Mouse (Mus musculus) induced T-regulatory cell, adult 2 months (primary cell): ENCODE data around the gene Sptbn4.

ENCODE experiments used
- DNase-seq: peaks from one replicate; pipeline ENCODE4 v3.0.0-alpha.2; 2012; ENCODE audit warnings: low read depth

The Sptbn4 gene

DNA sequence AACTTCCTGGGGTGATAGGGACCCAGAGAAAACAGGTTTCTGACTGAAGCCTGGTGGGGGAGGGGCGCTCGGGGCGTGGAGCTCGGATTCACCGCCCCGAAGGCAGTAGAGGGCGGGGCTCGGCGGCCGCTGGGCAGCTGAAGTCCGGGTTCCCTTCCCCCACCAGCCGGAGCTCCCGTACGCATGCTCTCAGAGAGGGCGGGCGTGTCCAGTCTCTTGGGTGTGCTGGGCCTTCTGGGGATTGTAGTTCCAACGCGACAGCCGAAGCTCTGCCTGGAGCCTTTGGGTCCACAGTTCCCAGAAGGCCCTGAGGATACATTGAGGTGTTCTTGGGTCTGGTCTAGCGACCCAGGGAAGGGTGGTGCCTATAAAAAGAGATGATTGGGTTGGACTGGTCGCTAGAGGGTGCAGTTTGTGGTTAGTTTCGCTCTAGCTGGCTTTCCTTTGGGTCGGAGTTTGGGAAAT is 27.0 kb upstream of the Sptbn4 start:
- peak; percentile 98 for DNase-seq

DNA sequence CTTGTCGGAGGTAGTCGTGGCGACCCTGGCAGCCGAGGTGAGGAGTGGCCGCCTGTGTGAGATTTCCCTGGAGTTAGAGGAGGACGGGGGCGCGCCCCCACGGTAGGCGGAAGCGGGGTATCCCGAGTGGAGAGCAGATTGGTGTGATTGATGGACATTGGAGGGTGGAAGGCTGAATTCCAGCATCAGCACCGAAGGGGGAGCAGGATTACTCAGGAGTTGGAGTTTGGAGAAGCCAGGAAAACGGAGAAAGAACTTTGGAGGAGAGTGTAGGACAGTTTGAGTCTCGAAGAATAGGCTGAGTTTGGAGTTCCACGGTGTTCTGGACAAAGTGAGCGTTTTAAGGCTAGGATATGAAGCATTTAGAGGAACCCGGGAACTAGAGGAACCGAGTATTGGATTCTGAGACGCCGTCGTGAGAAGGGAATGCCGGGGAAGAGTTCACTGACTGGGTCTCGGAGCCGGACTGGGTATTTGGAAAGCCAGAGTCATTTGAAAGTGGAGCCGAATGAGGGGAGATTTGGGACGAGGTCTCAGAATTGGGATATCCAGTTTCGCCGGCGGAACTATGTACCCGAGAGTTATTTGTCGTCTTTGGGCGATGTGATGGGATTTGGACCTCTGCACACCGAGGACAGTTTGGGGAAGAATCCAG is 26.5 kb upstream of the Sptbn4 start:
- no peak for DNase-seq

DNA sequence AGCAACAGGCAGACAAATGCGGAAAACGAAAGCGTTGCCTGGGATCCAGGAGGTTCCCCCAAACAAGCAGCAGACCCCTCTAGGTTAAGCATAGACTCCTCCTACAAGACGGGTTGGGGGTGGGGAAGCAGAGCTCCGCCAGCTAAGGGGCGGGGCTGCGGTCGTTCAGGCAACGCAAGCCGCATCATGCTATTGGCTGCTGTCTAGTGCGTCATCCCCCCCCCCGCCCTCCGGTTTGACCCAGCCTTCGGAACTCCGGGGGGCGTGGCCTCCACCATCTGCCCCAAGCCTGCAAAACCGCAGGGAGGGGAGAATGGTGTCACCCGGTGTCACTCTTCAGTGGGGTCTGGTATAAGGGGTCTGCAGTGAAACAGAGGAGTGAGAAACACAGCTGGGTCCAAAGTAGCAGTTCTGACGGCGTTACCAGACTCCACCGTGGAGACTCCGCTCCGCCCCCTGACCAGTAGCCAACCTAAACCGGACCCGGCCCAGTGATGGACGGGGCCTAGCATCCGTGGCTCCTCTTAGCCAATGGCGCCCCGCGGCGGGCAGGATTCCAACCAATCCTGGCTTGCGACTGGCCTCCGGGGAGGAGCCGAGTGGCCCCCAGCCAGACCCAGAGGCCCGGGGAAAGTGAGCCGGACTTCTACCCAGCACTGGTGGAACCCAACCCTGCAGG is 25.8 kb upstream of the Sptbn4 start, which contains the start of gene Sertad3:
Sertad3 (plus strand) TSS at position 613 of the 679 bp plus-strand sequence.
- peak; percentile 99 for DNase-seq

- DNase-seq, result no peak
Observed at GRCm38 (mm10) chr7:27472596-27472995, 25.1 kb upstream of the Sptbn4 start.

- DNase-seq, result no peak
Observed at GRCm38 (mm10) chr7:27471390-27472120, 24.1 kb upstream of the Sptbn4 start.

- no peak for DNase-seq
Observed at GRCm38 (mm10) chr7:27467648-27468047, 20.2 kb upstream of the Sptbn4 start.

GRCm38 (mm10) chr7:27460477-27460876 is 13.0 kb upstream of the Sptbn4 start:
- no peak for DNase-seq

DNA sequence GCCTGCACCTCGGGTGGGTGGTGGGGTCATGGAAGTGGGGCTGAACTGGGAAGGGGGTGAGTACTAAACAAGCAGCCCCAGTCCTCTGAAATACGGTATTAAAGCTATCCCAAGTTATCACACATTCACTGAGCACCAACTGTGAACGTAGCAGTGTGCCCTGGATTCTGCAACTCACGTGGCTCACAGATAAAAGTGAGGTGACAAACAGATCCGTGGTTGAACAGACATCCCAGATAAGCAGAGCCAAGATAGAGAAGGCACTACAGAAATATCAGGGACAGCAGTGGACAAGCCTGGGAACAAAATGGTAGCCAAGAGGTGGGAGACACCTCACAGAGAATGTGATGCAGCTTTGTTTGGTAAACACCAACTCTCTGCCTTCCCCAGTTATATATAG is 12.2 kb upstream of the Sptbn4 start:
- DNase-seq, result no peak

DNA sequence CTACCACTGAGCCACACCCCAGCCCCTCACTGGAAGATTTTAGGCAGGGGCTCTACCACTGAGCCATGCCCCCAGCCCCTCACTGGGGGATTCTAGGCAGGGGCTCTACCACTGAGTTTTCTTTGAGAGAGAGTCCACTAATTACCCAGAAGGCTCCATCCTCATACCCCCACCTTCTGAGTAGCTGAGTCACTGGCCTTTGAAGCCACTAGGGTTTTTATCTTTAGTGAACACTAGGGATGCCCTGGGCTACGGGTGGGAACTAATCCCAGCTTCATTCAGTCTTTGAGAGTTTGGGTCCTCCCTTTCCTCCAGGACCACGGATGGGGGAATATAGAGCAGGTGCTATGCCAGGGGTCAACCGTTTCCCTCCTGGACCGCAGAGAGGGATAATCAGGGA is 11.1 kb upstream of the Sptbn4 start:
- DNase-seq, result no peak

DNA sequence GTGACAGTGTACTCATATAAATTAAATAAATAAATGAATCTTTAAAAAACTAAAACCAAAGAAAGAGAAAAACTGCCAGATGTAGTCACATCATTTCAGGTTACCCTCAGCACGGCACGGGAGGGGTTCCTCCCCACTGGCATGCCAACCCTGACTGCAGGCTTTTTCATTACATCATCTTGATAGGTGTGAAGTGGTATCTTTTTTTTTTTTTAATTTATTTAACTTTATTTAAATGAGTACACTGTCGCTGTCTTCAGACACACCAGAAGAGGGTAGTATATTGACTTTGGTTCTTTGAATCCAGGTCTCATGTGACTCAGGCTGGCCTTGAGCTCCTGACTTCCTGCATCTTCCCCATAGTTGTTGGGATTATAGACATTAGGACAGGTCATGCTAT is 7.8 kb upstream of the Sptbn4 start:
- DNase-seq, result no peak

GRCm38 (mm10) chr7:27454461-27455121 is 7.1 kb upstream of the Sptbn4 start:
- no peak for DNase-seq

DNA sequence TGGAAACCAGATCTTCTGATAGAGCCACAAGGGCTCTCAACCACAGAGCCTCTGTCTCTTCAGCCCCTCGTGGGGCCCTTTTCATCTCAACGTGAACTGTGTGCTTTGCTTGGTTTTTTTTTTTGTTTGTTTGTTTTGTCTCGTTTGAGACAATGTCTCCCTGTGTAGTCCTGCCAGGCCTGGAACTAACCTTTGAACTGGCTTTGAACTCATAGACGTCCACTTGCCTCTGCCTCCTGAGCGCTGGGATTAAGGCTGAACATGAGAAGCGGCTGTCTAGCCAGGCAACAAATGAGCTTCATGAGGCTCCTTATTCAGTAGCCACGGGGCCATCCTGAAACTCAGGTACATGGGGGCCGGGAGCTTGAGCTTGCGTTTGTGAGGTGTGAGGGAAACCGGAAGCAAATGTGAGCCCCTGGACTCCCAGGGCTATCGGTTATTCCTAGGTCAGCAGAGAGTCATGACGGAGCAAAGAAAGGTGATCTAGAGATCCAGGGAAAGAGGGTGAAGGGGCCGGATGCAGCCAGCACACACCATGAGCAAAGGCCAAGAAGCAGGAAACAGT is 4.8 kb upstream of the Sptbn4 start:
- no peak for DNase-seq

- DNase-seq, result no peak
Observed at GRCm38 (mm10) chr7:27451359-27451758, 3.9 kb upstream of the Sptbn4 start.

- DNase-seq, result peak; percentile 76
Observed at GRCm38 (mm10) chr7:27449256-27449862, 1.9 kb upstream of the Sptbn4 start.

DNA sequence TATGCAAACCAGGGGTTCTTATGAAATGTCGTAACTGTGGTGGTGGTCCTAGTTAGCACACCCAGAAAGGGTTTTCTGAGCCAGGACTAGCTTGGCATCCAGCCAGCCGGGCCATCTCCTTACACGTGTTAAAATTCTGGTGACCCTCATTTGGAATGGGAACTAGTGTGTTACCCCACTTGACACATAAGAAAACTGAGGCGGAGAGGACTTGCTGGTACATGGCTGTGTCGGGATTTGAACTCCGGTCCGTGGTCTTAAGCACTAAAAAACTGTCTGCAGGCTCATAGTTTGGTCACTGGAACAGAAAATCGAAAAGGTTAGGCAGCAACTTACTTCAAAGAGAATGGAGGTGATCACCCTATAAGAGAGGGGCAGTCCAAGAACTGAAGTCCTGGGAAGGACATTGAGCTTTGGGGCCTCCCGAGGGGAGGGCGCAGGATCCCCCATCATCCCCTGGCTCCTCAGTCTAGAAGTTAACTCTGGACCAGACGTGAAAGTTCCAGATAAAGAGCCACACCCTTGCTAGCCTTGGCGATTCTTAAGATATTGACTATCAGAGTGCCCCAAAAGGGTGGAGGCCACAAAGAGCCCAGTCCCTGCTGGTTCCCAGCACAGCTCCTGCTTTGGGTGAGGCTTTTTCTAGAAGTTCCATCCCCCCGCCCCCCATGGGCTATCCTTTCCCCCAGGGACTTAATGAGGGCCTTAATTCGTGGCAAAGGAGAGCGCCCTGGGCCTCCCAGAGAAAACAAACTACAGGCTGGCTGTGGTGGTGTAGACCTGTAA is 1.1 kb upstream of the Sptbn4 start:
- peak; percentile 38 for DNase-seq

DNA sequence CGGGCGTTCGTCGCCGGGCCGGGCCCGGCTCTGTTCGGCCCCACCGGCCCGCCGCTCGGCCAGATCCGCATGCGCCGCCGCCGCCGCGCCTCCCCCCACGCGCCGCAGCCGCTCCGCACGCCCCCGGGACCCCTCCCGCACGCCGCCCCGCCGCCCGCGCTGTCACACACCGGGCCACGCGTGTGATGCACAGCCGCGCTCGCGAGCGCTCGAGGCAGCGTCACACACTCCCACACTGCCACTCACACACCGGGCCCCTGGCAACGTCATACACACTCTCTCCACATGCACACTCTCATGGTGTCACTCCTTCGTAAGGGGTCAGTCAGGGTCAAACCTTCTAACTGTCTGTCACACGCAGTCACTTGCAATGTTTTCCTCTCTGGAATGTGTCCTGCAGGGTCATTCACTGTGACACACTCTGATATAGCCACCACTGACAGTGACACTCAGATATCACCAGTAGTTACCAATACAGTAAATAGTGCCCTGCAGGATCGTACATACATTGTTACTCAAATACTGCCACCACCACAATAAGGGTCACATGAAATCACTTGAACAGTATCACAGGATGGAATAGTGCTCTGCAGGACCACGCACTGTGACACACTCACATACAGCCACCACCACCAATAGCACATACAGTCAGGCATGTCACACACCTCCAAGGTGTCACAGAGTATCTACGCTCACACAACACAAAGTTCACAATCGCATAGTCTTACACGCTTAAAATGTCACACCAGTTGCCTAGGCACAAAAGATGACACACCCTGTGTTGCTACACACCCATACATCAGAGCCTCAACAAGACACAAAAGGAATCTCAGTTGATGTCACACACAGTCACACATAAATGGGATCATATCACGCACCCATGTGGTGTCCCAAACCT is 716 bp downstream of the Sptbn4 start:
- DNase-seq, result peak; percentile 65

DNA sequence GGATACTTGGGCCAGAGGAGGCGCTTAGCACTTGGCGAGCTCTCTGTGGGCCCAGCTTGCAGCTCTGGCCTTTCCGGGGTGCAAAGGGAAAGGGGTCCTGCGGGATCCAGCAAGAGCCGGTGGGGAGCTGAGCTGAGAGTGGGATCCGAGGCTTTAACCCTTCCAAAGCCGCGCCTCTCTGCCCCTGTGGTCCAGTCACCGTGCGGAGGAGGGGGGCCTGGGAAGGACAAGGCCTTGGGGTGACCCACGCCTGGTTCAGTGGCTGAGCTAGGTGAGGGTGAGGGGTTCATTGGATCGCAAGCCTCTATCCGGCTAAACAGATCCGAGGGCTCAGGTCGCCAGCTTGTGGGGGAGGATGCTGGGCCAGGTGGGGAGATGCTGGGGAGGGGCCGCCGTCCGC is 1.4 kb downstream of the Sptbn4 start:
- DNase-seq, result no peak

GRCm38 (mm10) chr7:27440014-27440413 is 7.5 kb downstream of the Sptbn4 start:
- DNase-seq, result peak; percentile 50

DNA sequence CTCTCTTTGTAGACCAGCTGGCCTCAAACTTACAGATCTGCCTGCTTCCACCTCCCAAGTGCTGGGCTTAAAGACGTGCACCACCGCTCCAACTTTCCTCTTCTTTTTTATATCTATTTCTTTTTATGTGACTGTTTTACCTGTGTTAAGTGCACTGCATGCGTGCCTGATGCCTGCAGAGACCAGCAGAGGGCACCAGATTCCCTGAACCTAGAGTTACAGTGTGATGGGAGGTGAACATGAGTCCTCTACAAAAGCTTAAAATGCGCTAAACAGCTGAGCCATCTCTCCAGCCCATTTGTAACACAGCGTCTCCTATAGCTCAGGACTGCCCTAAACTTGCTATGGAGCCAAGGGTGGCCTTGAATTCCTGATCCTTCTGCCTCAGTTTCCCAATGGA is 9.9 kb downstream of the Sptbn4 start:
- DNase-seq, result peak; percentile 79

DNA sequence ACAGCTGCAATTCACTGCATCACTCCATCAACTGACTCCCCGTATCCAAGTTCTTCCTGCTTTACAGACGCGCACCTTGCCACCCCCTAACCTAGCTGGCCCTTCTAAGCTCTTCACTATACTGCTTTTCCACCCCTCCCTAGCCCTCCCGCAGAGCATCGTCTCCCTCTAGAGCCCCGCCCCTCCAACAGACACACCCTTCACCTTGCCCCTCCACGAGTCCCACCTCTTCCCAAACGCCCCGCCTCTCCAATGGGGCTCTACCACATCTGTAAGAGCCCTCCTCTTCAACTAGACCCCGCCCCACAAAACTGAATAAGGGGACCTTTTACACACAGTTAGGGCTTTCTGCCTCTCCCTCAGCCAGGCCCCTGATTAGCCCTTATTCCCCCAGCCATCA is 13.7 kb downstream of the Sptbn4 start:
- peak; percentile 29 for DNase-seq
